Mouse (Mus musculus) G1E (cell line): ENCODE data around the gene Papss2.

Source experiments
- CTCF ChIP-seq: IDR thresholded peaks from 2 replicates; pipeline ENCODE4 v1.5.1; 2012; ENCODE audit warnings: low read depth, low read length, inconsistent platforms, mixed read lengths
- GATA1 ChIP-seq: IDR thresholded peaks from 2 replicates; pipeline ENCODE4 v1.6.1; 2012; ENCODE audit warnings: borderline replicate concordance, low read length, inconsistent platforms, mixed read lengths

DNA sequence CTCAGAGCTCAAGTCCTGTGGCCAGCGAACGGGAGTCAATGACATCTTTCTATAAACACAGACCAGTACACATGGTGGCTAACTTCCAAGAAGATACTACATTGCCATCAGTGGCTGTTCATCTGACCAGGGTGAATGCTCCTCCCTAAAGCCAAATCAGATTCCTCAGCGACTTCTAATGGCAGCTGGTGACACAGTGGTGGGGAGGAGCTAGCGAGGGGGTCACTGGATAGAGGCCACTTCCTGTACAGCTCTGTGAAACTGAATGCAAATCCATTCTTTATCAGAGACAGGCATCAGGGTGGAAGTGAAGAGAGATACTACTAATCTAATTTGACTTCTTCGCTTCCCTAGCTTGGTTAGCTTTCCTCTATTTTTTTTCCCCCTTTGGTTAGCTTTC is 57.5 kb downstream of the Papss2 start:
- TF ChIP-seq CTCF (no peak), GATA1 (no peak)
